Mouse (Mus musculus): ENCODE data around the gene Mapk8ip1. TPM values are rescaled to one million over a fixed set of nuclear protein-coding genes. Genes with fewer than 3 reads are reported as not detected.

The Mapk8ip1 gene
- polyA plus RNA-seq, 1 experiment from 2014 or later: 18.8 TPM

DNA sequence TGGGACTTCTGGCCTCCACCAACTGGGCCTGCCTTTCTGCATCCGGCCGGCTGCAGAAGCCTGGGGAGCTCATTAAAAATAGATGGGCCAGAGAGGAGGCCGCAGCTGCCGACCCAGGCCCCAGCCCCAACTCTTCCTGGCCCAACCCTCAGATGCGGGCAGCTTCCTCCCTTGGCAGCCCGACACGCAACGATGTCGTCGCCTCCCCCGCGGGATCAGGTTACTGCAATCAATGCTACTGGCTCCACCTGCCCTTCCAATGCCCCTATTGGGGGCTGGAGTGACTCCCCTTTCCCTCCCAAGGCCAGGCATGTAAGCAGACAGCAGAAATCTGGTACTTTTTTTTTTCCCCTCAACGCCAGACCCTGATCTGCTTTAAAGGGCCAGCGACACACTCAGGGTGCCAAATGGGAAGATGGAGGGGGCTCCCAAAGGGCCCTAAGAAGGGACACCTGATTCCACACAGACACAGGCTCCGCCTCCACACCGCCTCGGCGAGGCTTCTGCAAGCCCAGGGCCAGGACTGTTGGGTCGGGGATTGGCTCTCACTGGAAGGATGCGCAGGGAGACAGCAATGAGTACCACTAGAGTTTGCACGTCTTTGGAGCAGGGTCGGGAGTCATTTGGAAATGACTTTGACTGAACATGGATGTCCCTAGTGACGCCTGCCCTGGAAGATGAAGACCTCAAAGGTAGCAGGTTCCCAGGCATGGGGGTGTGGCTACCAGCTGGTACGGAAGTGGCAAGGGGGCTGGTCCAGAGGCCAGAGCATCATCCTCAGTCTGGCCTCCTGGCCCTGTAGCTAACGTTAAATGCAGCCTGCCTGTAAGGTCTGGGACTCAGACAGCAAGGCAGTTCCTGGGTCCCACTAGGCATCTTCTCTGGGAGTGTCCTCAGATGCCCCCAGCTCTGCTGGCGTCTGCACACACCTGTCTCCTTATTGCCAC lies 8.5 kb downstream of the Mapk8ip1 start:
- ATAC-seq (replicated peaks; ENCODE audit: insufficient number of reproducible peaks, low FRiP score, low TSS enrichment, low read depth) (peak; percentile 12; the same call in 1 of the 2 replicates), DNase-seq (ENCODE audit: low spot score) (peak; percentile 85)
- whole genome bisulfite sequencing: 4% methylated on average over 26 of the region's 26 CpGs
- Histone ChIP-seq H3K9me3 (replicated peaks; ENCODE audit: control insufficient read depth, low read length) (no peaks in the 10 kb centered on the region), H3K27me3 (ENCODE audit: control insufficient read depth, insufficient read depth, low read length) (no peaks in the 10 kb centered on the region), H3K36me3 (replicated peaks; ENCODE audit: control insufficient read depth, insufficient read depth, low read depth, low read length) (no peaks in the 10 kb centered on the region), H3K9ac (replicated peaks; ENCODE audit: low read length) (peak overlapping the region; percentile 64), H3K4me1 (ENCODE audit: control insufficient read depth, insufficient read depth, low read length) (peaks cover 20% of the 10 kb centered on the region), H3K4me3 (ENCODE audit: low read depth, low read length) (peak overlapping the region; percentile 43), H3K27ac (replicated peaks; ENCODE audit: low read depth, low read length) (peak overlapping the region; percentile 78), H3K4me2 (ENCODE audit: low read depth, low read length) (peak overlapping the region; percentile 74)

DNA sequence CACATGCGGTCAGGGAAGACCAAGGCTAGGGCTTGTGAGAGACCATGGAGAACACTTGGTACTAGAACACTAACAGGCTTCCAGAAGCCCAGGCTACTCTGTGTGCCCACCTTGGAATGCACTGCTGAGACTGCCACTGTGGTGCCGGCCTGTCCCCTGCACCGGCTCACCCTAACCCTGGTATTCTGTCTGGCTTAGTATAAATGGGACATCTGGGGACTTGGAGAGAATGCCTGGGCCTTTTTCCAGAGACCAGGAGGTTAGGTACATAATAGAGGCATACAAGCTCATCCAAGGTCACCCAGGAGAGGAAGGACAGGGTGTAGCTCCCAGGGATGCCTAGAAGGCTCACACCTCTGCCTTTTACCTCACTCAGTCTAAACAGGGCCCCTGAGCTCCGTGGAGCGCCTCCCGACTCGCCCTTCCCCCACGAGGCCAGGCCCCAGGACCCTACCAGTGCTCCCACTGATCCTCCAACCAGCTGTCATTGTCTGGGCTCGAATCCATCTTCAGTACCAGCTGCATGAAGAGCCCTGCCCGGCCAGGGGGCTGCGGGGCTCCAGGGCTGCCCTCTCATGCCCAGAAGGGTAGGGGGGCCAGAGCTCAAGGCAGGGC lies 9.3 kb downstream of the Mapk8ip1 start:
- peak overlapping the region; percentile 43 for H3K4me3 ChIP-seq (ENCODE audit: low read depth, low read length)
- 26% methylated on average over 11 of the region's 11 CpGs for WGBS
- H3K9ac ChIP-seq (replicated peaks; ENCODE audit: low read length): peak overlapping the region; percentile 64
- no peaks in the 10 kb centered on the region for H3K36me3 ChIP-seq (replicated peaks; ENCODE audit: control insufficient read depth, insufficient read depth, low read depth, low read length)
- peak overlapping the region; percentile 78 for H3K27ac ChIP-seq (replicated peaks; ENCODE audit: low read depth, low read length)
- ATAC-seq (replicated peaks; ENCODE audit: insufficient number of reproducible peaks, low FRiP score, low TSS enrichment, low read depth) (0 out of 2 replicates have a peak, but pooled peaks have one; percentile 0), DNase-seq (ENCODE audit: low spot score) (no peak)
- H3K9me3 ChIP-seq (replicated peaks; ENCODE audit: control insufficient read depth, low read length): no peaks in the 10 kb centered on the region
- H3K27me3 ChIP-seq (ENCODE audit: control insufficient read depth, insufficient read depth, low read length): no peaks in the 10 kb centered on the region
- peaks cover 20% of the 10 kb centered on the region for H3K4me1 ChIP-seq (ENCODE audit: control insufficient read depth, insufficient read depth, low read length)
- peak overlapping the region; percentile 74 for H3K4me2 ChIP-seq (ENCODE audit: low read depth, low read length)

DNA sequence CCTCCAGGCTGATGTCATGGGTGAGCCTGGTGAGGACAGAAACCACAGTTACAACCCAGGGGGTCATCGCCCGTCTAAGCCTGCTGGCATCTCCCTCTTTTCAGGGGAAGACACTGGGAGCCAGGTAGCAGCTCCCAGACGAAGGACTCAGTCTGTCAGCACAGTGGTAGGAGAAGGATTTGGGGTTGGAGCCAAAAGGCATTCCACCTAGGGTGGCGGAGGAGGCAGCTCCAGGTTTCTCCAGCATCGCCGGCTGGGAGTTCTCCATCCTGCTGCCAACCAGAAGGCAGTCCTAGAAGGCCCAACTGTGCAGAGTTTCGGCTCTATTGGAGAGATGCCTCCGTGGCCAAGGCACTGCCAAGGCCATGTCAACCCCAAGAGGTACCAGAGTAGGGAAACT lies 9.9 kb downstream of the Mapk8ip1 start:
- H3K9ac ChIP-seq (replicated peaks; ENCODE audit: low read length): no peak overlapping the region; the same call in 1 of the 2 replicates

DNA sequence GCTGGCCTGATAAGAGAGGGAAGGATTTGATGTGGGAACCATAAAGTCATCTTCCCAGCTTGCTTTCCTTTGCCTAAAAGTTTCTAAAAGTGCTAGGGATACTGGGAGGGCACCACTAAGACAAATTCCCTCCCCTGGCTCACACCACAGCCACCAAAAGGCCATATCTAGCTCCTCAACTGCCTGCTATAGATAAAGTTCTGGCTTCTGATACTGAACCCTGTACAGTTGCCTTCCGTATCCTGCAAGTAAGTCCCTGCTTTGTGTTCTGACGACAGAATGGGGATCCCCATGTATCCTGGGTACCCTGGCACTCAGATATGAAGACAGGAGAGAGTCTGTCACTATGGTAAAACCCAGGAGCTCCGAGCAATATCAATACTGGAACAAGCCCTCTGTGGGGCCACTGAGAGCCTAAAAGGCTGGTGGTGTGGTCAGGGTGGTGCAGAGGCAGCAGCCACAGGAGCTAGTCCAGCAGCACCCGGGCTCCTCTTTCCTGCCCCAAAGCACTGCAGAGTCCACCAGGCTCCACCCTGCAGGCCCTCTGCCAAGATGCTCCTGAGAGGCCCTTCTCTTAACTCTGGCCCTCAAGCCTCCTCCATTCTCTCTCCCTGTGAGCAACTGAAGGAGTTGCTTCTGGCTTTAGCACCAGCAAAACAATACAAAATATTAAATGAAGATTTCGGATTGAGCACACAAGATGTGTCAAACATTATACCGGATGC lies 10.7 kb downstream of the Mapk8ip1 start:
- Histone ChIP-seq H3K4me3 (ENCODE audit: low read depth, low read length) (no peak overlapping the region), H3K27ac (replicated peaks; ENCODE audit: low read depth, low read length) (peak overlapping the region; percentile 41; the same call in 1 of the 2 replicates), H3K4me2 (ENCODE audit: low read depth, low read length) (no peak overlapping the region), H3K4me1 (ENCODE audit: control insufficient read depth, insufficient read depth, low read length) (peaks cover 20% of the 10 kb centered on the region), H3K36me3 (replicated peaks; ENCODE audit: control insufficient read depth, insufficient read depth, low read depth, low read length) (no peaks in the 10 kb centered on the region; the same call in 1 of the 2 replicates), H3K27me3 (ENCODE audit: control insufficient read depth, insufficient read depth, low read length) (no peaks in the 10 kb centered on the region), H3K9ac (replicated peaks; ENCODE audit: low read length) (no peak overlapping the region), H3K9me3 (replicated peaks; ENCODE audit: control insufficient read depth, low read length) (no peaks in the 10 kb centered on the region)
- DNase-seq (ENCODE audit: low spot score) (no peak), ATAC-seq (replicated peaks; ENCODE audit: insufficient number of reproducible peaks, low FRiP score, low TSS enrichment, low read depth) (no peak)
- 80% methylated on average over 6 of the region's 6 CpGs for WGBS

More for the DNA sequence above, 9.9 kb downstream of the Mapk8ip1 start:
- no peak for ATAC-seq (replicated peaks; ENCODE audit: insufficient number of reproducible peaks, low FRiP score, low TSS enrichment, low read depth)
- WGBS: 91% methylated on average over 8 of the region's 8 CpGs
- Histone ChIP-seq H3K4me3 (ENCODE audit: low read depth, low read length) (no peak overlapping the region), H3K27me3 (ENCODE audit: control insufficient read depth, insufficient read depth, low read length) (no peaks in the 10 kb centered on the region), H3K4me1 (ENCODE audit: control insufficient read depth, insufficient read depth, low read length) (peaks cover 20% of the 10 kb centered on the region), H3K4me2 (ENCODE audit: low read depth, low read length) (no peak overlapping the region), H3K9me3 (replicated peaks; ENCODE audit: control insufficient read depth, low read length) (no peaks in the 10 kb centered on the region), H3K36me3 (replicated peaks; ENCODE audit: control insufficient read depth, insufficient read depth, low read depth, low read length) (no peaks in the 10 kb centered on the region; the same call in 1 of the 2 replicates), H3K27ac (replicated peaks; ENCODE audit: low read depth, low read length) (0 out of 2 replicates have a peak overlapping the region, but pooled peaks have one; percentile 28)
- DNase-seq (ENCODE audit: low spot score): no peak

DNA sequence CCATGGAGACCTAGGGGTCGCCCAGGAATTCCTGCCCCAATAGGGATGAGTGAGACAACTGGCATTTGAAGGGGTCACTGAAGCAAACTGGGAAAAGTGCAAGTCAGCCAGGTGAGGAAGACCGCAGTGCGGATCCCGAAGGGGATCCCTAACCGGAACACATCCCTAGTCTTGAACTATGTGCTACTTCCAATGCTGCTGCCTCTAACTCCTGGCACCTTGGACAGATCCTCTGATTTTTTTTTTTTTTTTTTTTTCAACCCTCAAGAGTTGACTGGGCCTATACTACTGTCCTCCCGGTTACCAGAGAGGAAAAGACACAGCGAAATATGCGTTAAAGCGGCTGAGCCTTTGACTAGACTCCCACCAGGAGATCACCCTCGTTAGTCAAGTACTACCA lies 11.4 kb downstream of the Mapk8ip1 start:
- ATAC-seq (replicated peaks; ENCODE audit: insufficient number of reproducible peaks, low FRiP score, low TSS enrichment, low read depth) (no peak), DNase-seq (ENCODE audit: low spot score) (no peak)
- Histone ChIP-seq H3K4me3 (ENCODE audit: low read depth, low read length) (no peak overlapping the region), H3K9ac (replicated peaks; ENCODE audit: low read length) (no peak overlapping the region), H3K27ac (replicated peaks; ENCODE audit: low read depth, low read length) (peak overlapping the region; percentile 41; the same call in 1 of the 2 replicates), H3K9me3 (replicated peaks; ENCODE audit: control insufficient read depth, low read length) (no peaks in the 10 kb centered on the region), H3K4me1 (ENCODE audit: control insufficient read depth, insufficient read depth, low read length) (peaks cover 20% of the 10 kb centered on the region), H3K27me3 (ENCODE audit: control insufficient read depth, insufficient read depth, low read length) (no peaks in the 10 kb centered on the region), H3K36me3 (replicated peaks; ENCODE audit: control insufficient read depth, insufficient read depth, low read depth, low read length) (peaks cover 4% of the 10 kb centered on the region; the same call in 1 of the 2 replicates), H3K4me2 (ENCODE audit: low read depth, low read length) (peak overlapping the region; percentile 36; the same call in 1 of the 2 replicates)
- WGBS: under 1% methylated on average over 10 of the region's 10 CpGs

DNA sequence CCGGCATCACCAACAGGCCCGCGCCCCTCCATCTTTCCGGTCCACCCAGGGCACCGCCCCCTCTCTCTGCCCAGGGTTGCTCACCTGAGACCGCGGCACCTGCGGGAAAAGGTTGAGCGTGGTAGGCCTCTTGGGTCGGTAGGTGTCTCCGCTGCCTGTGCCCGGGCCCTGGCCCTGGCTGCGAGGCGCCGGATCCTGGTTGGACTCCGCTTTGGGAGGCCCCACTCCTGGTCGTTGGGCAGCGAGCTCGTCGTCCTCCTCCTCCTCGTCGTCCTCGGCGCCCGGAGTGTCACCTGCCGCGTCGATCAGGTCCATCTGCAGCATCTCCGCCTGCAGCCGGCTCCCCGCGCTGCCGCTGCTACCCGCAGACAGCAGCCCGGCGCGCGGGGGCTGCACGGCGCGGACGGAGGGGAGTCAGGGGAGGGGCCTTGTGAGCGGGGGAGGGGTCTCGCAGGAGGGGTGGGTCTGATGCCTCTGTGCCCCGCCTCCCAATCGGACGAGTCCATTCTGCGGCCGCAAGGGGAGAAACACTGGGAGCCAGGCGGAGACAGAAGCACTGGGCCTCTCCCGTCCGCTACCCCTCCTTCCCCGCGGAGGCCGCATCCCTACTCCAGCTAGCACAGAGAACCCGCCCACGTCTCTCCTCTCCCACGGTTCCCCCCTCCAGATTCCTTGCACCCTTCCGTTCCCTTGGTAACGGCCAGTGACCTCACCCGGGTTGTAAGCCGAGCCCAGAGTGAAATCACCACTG lies 12.0 kb downstream of the Mapk8ip1 start:
- Histone ChIP-seq H3K4me2 (ENCODE audit: low read depth, low read length) (peak overlapping the region; percentile 93), H3K27me3 (ENCODE audit: control insufficient read depth, insufficient read depth, low read length) (no peaks in the 10 kb centered on the region), H3K9me3 (replicated peaks; ENCODE audit: control insufficient read depth, low read length) (no peaks in the 10 kb centered on the region), H3K4me1 (ENCODE audit: control insufficient read depth, insufficient read depth, low read length) (peaks cover 20% of the 10 kb centered on the region), H3K4me3 (ENCODE audit: low read depth, low read length) (peak overlapping the region; percentile 69), H3K36me3 (replicated peaks; ENCODE audit: control insufficient read depth, insufficient read depth, low read depth, low read length) (peaks cover 4% of the 10 kb centered on the region; the same call in 1 of the 2 replicates), H3K9ac (replicated peaks; ENCODE audit: low read length) (peak overlapping the region; percentile 66), H3K27ac (replicated peaks; ENCODE audit: low read depth, low read length) (peak overlapping the region; percentile 67)
- WGBS: under 1% methylated on average over 54 of the region's 62 CpGs
- peak; percentile 93 for ATAC-seq (replicated peaks; ENCODE audit: insufficient number of reproducible peaks, low FRiP score, low TSS enrichment, low read depth)
- DNase-seq (ENCODE audit: low spot score): peak; percentile 98

DNA sequence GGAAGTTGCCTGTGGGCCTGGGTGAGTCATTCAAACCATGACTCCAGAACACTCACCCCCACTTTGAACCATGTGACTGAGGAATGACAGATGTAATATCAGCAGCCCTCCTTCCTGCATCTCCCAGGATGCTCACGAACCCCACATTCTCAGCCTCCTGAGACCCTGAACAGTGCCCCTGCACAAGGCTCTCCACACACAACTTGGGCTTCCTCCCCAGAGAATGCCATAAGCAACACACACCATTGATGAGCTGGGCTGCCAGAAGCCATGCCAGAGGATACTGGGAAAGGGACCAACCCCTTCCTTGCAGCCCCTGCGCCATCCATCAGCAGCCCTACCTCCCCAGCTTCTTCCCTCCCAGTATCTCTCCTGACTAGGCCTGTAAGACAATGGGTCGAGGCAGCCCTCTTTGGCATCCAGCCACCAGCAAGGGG lies 13.0 kb downstream of the Mapk8ip1 start:
- ATAC-seq (replicated peaks; ENCODE audit: insufficient number of reproducible peaks, low FRiP score, low TSS enrichment, low read depth) (no peak), DNase-seq (ENCODE audit: low spot score) (no peak)
- Histone ChIP-seq H3K9ac (replicated peaks; ENCODE audit: low read length) (peak overlapping the region; percentile 66), H3K9me3 (replicated peaks; ENCODE audit: control insufficient read depth, low read length) (no peaks in the 10 kb centered on the region), H3K4me2 (ENCODE audit: low read depth, low read length) (peak overlapping the region; percentile 93), H3K27me3 (ENCODE audit: control insufficient read depth, insufficient read depth, low read length) (no peaks in the 10 kb centered on the region), H3K4me3 (ENCODE audit: low read depth, low read length) (peak overlapping the region; percentile 69), H3K4me1 (ENCODE audit: control insufficient read depth, insufficient read depth, low read length) (peaks cover 20% of the 10 kb centered on the region), H3K27ac (replicated peaks; ENCODE audit: low read depth, low read length) (no peak overlapping the region), H3K36me3 (replicated peaks; ENCODE audit: control insufficient read depth, insufficient read depth, low read depth, low read length) (peaks cover 4% of the 10 kb centered on the region; the same call in 1 of the 2 replicates)
- WGBS: 61% methylated on average over 3 of the region's 3 CpGs
